Mouse (Mus musculus) MEL (cell line): Measurements from ENCODE around the gene Atg9b. TPM values are rescaled to one million over a fixed set of nuclear protein-coding genes. Genes with fewer than 3 reads are reported as not detected.
A peak's percentile ranks its signal among the peaks of the same experiment; 100 is the strongest.

ENCODE experiments used
- DNase-seq: peaks from one replicate; pipeline ENCODE4 v3.0.0; 2011; ENCODE audit warnings: low read depth, low spot score
- H3K27ac ChIP-seq: 2 replicates; pipeline ENCODE4 v1.5.1; 2012; ENCODE audit warnings: low read depth, mild to moderate bottlenecking, control low read depth, low read length, moderate library complexity; ENCODE audit not compliant: control insufficient read depth
- H3K27me3 ChIP-seq, 2 experiments: fragments of 150-350 bp in 1 of 2; sonication (generic) in 1 of 2; 2 replicates each; pipeline ENCODE4 v1.6.1; 2012; ENCODE audit warnings: low read length in 2 of 2, mild to moderate bottlenecking in 2 of 2, improper control_type of control experiment in 1 of 2, moderate library complexity in 1 of 2; ENCODE audit not compliant: insufficient read depth in 2 of 2, control insufficient read depth in 1 of 2
- H3K36me3 ChIP-seq, 2 experiments: 2 replicates each; pipeline ENCODE4 v1.6.1; 2012 to 2014; ENCODE audit warnings: low read length in 2 of 2, improper control_type of control experiment in 1 of 2, inconsistent platforms in 1 of 2, mild to moderate bottlenecking in 1 of 2; ENCODE audit not compliant: insufficient read depth in 2 of 2, control insufficient read depth in 1 of 2
- H3K4me1 ChIP-seq, 2 experiments: fragments of 150-350 bp in 1 of 2; sonication (generic) in 1 of 2; 2 replicates each; pipeline ENCODE4 v1.6.1; 2012; ENCODE audit warnings: low read length in 2 of 2, improper control_type of control experiment in 1 of 2, mild to moderate bottlenecking in 1 of 2; ENCODE audit not compliant: insufficient read depth in 2 of 2, control insufficient read depth in 1 of 2
- H3K4me3 ChIP-seq, 2 experiments: fragments of 150-350 bp in 1 of 2; sonication (generic) in 1 of 2; 2 replicates each; pipeline ENCODE4 v1.5.1; 2012; ENCODE audit warnings: low read depth in 2 of 2, low read length in 2 of 2, mild to moderate bottlenecking in 2 of 2, moderate library complexity in 2 of 2, control low read depth in 1 of 2, improper control_type of control experiment in 1 of 2; ENCODE audit not compliant: control insufficient read depth in 1 of 2, insufficient read depth in 1 of 2
- H3K79me2 ChIP-seq: 2 replicates; pipeline ENCODE4 v1.6.1; 2012; ENCODE audit warnings: mild to moderate bottlenecking, low read length, moderate library complexity; ENCODE audit not compliant: control insufficient read depth, poor library complexity, insufficient read depth
- H3K9ac ChIP-seq: 2 replicates; pipeline ENCODE4 v1.6.1; 2012; ENCODE audit warnings: low read depth, mild to moderate bottlenecking, control low read depth, low read length, moderate library complexity; ENCODE audit not compliant: control insufficient read depth, poor library complexity, severe bottlenecking
- H3K9me3 ChIP-seq: fragments of 150-350 bp; sonication (generic); replicated peaks from 2 replicates; pipeline ENCODE4 v1.6.1; 2012; ENCODE audit warnings: mild to moderate bottlenecking, low read length, improper control_type of control experiment, moderate library complexity; ENCODE audit not compliant: insufficient read depth
- BHLHE40 ChIP-seq: IDR thresholded peaks from 2 replicates; pipeline ENCODE4 v1.6.1; 2012; ENCODE audit warnings: low read depth, mild to moderate bottlenecking, inconsistent platforms, low read length, improper control_type of control experiment, borderline replicate concordance
- CHD1 ChIP-seq: IDR thresholded peaks from 2 replicates; pipeline ENCODE4 v1.6.1; 2012; ENCODE audit warnings: low read depth, mild to moderate bottlenecking, inconsistent platforms, low read length, improper control_type of control experiment
- CHD2 ChIP-seq: IDR thresholded peaks from 2 replicates; pipeline ENCODE4 v1.6.1; 2011; ENCODE audit warnings: low read length, improper control_type of control experiment
- CTCF ChIP-seq, 3 experiments: IDR thresholded peaks in 2 of 3; conservative IDR thresholded peaks in 1 of 3; 2 replicates each; pipeline ENCODE4 v1.5.1; 2011 to 2012; ENCODE audit warnings: low read length in 3 of 3, low read depth in 2 of 3, mild to moderate bottlenecking in 2 of 3, improper control_type of control experiment in 1 of 3, inconsistent platforms in 1 of 3, mixed read lengths in 1 of 3, moderate library complexity in 1 of 3; ENCODE audit not compliant: control insufficient read depth in 1 of 3, insufficient read depth in 1 of 3, poor library complexity in 1 of 3, severe bottlenecking in 1 of 3
- E2F4 ChIP-seq: IDR thresholded peaks from 2 replicates; pipeline ENCODE4 v1.6.1; 2011; ENCODE audit warnings: low read depth, low read length, improper control_type of control experiment, borderline replicate concordance
- GATA1 ChIP-seq: IDR thresholded peaks from 2 replicates; pipeline ENCODE4 v1.6.1; 2011; ENCODE audit warnings: low read depth, low read length, improper control_type of control experiment
- HCFC1 ChIP-seq: IDR thresholded peaks from 2 replicates; pipeline ENCODE4 v1.6.1; 2012; ENCODE audit warnings: low read depth, mild to moderate bottlenecking, inconsistent platforms, low read length, improper control_type of control experiment, moderate library complexity
- JUND ChIP-seq: IDR thresholded peaks from 2 replicates; pipeline ENCODE4 v1.6.1; 2011; ENCODE audit warnings: low read depth, mild to moderate bottlenecking, improper control_type of control experiment, low read length
- KAT2A ChIP-seq: conservative IDR thresholded peaks from 2 replicates; pipeline ENCODE4 v1.6.1; 2012; ENCODE audit warnings: low read depth, low read length, improper control_type of control experiment, inconsistent platforms
- MAFK ChIP-seq: IDR thresholded peaks from 2 replicates; pipeline ENCODE4 v1.6.1; 2011; ENCODE audit warnings: low read depth, mild to moderate bottlenecking, low read length, improper control_type of control experiment, borderline replicate concordance
- MAZ ChIP-seq: IDR thresholded peaks from 2 replicates; pipeline ENCODE4 v1.6.1; 2012; ENCODE audit warnings: low read depth, mild to moderate bottlenecking, inconsistent platforms, low read length, improper control_type of control experiment
- MEF2A ChIP-seq: IDR thresholded peaks from 2 replicates; pipeline ENCODE4 v1.6.1; 2014; ENCODE audit warnings: low read depth, mild to moderate bottlenecking, inconsistent platforms, low read length, improper control_type of control experiment; ENCODE audit not compliant: poor library complexity, insufficient replicate concordance, severe bottlenecking; ENCODE audit errors: extremely low read depth
- MYB ChIP-seq: IDR thresholded peaks from 2 replicates; pipeline ENCODE4 v1.6.1; 2011; ENCODE audit warnings: mild to moderate bottlenecking, low read depth, low read length, improper control_type of control experiment
- MYC ChIP-seq: IDR thresholded peaks from 2 replicates; pipeline ENCODE4 v1.6.1; 2011; ENCODE audit warnings: low read depth, mild to moderate bottlenecking, low read length, improper control_type of control experiment, moderate library complexity
- NELFE ChIP-seq: IDR thresholded peaks from 2 replicates; pipeline ENCODE4 v1.6.1; 2011; ENCODE audit warnings: low read depth, low read length, improper control_type of control experiment
- NRF1 ChIP-seq: IDR thresholded peaks from 2 replicates; pipeline ENCODE4 v1.6.1; 2014; ENCODE audit warnings: low read depth, mild to moderate bottlenecking, inconsistent platforms, low read length, improper control_type of control experiment, moderate library complexity; ENCODE audit not compliant: poor library complexity, insufficient read depth, severe bottlenecking
- POLR2A ChIP-seq, 2 experiments: IDR thresholded peaks; 2 replicates each; pipeline ENCODE4 v1.6.1; 2011 to 2012; ENCODE audit warnings: low read length in 2 of 2, mild to moderate bottlenecking in 2 of 2, control low read depth in 1 of 2, improper control_type of control experiment in 1 of 2, low read depth in 1 of 2, moderate library complexity in 1 of 2; ENCODE audit not compliant: control insufficient read depth in 1 of 2, insufficient read depth in 1 of 2, poor library complexity in 1 of 2
- POLR2AphosphoS2 ChIP-seq: IDR thresholded peaks from 2 replicates; pipeline ENCODE4 v1.6.1; 2011; ENCODE audit warnings: low read length, improper control_type of control experiment
- POLR2AphosphoS5 ChIP-seq: IDR thresholded peaks from 2 replicates; pipeline ENCODE4 v1.6.1; 2012; ENCODE audit warnings: low read depth, borderline replicate concordance, mild to moderate bottlenecking, inconsistent platforms, low read length, moderate library complexity, mixed read lengths
- RAD21 ChIP-seq: IDR thresholded peaks from 2 replicates; pipeline ENCODE4 v1.6.1; 2011; ENCODE audit warnings: mild to moderate bottlenecking, low read depth, low read length, improper control_type of control experiment
- RCOR1 ChIP-seq: IDR thresholded peaks from 2 replicates; pipeline ENCODE4 v1.6.1; 2012; ENCODE audit warnings: low read depth, mild to moderate bottlenecking, inconsistent platforms, low read length, improper control_type of control experiment
- SIN3A ChIP-seq: IDR thresholded peaks from 2 replicates; pipeline ENCODE4 v1.6.1; 2012; ENCODE audit warnings: low read length, improper control_type of control experiment, inconsistent platforms
- TBP ChIP-seq: IDR thresholded peaks from 2 replicates; pipeline ENCODE4 v1.8.0; 2011; ENCODE audit warnings: low read depth, low read length, improper control_type of control experiment
- TCF12 ChIP-seq: IDR thresholded peaks from 2 replicates; pipeline ENCODE4 v1.6.1; 2014; ENCODE audit warnings: low read depth, mild to moderate bottlenecking, inconsistent platforms, low read length, improper control_type of control experiment, moderate library complexity
- UBTF ChIP-seq: IDR thresholded peaks from 2 replicates; pipeline ENCODE4 v1.6.1; 2012; ENCODE audit warnings: low read depth, mild to moderate bottlenecking, inconsistent platforms, low read length, improper control_type of control experiment, moderate library complexity, borderline replicate concordance; ENCODE audit not compliant: insufficient read depth
- USF1 ChIP-seq: IDR thresholded peaks from 2 replicates; pipeline ENCODE4 v1.6.1; 2014; ENCODE audit warnings: low read depth, mild to moderate bottlenecking, inconsistent platforms, low read length, improper control_type of control experiment, moderate library complexity
- ZC3H11A ChIP-seq: IDR thresholded peaks from 2 replicates; pipeline ENCODE4 v1.6.1; 2012; ENCODE audit warnings: low read depth, mild to moderate bottlenecking, inconsistent platforms, low read length, improper control_type of control experiment
- ZMIZ1 ChIP-seq: IDR thresholded peaks from 2 replicates; pipeline ENCODE4 v1.6.1; 2012; ENCODE audit warnings: low read depth, mild to moderate bottlenecking, inconsistent platforms, low read length, improper control_type of control experiment, moderate library complexity
- ZNF384 ChIP-seq: IDR thresholded peaks from 2 replicates; pipeline ENCODE4 v1.6.1; 2012; ENCODE audit warnings: low read depth, mild to moderate bottlenecking, inconsistent platforms, low read length, improper control_type of control experiment
- polyA plus RNA-seq, 2 experiments: library from polyadenylated mRNA; stranded (reverse) in 1 of 2; unstranded in 1 of 2; fragments of >175 nt in 1 of 2; fragments of >200 nt in 1 of 2; gene quantifications; 2 replicates each; pipeline versions ENCODE4 v1.2.1 to v1.2.4; 2012; ENCODE audit warnings: low replicate concordance in 2 of 2, low read depth in 1 of 2; ENCODE audit not compliant: insufficient read length in 2 of 2, insufficient read depth in 1 of 2, missing spikeins in 1 of 2
- total RNA-seq: library from RNA; depleted of rRNA; stranded (reverse); fragments of 300-350 nt; gene quantifications from 2 replicates; pipeline ENCODE4 v1.2.3, GENCODE M21; 2012

Atg9b gene
- total and polyA plus RNA-seq, 3 experiments, result 41.2 to 41.5 TPM; not detected in 1

DNA sequence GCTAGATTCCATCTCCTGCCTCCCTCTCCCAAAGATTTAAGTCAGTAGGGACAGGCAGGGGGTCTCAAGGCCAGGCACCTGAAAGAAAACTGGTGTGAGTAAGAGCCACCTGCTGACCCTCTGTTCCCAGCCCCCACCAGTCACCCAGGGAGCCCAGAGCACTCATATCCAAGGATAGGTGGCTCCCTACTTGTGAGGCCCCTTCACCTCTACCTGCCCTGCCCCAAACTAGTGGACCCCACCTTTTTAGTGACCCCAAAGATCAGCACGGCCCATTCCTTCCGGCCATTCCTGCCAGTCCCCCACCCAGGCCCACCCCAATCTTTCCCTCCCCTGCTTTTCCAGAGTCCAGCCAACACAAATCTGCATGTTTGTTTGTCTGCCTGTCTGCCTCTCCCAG is 28.5 kb downstream of the Atg9b start:
- H3K4me1 ChIP-seq, result peaks cover 2 to 13% of the 10 kb centered on the region in 2 experiments; a peak in 3 of 4 replicates
- no peaks in the 10 kb centered on the region for H3K79me2 ChIP-seq
- DNase-seq, result no peak
- H3K36me3 ChIP-seq, result peaks cover 0 to 4% of the 10 kb centered on the region in 2 experiments; a peak in 2 of 4 replicates
- no peak overlapping the region for H3K9ac ChIP-seq
- TF ChIP-seq ZC3H11A (no peak), RCOR1 (no peak), HCFC1 (no peak), NRF1 (no peak), POLR2AphosphoS2 (no peak), MAFK (no peak), JUND (no peak), MEF2A (no peak)
- H3K27me3 ChIP-seq, result peaks cover 0 to 2% of the 10 kb centered on the region in 2 experiments; a peak in 1 of 4 replicates
- H3K4me3 ChIP-seq, result no peak overlapping the region
- no peak overlapping the region for H3K27ac ChIP-seq
- no peaks in the 10 kb centered on the region for H3K9me3 ChIP-seq

DNA sequence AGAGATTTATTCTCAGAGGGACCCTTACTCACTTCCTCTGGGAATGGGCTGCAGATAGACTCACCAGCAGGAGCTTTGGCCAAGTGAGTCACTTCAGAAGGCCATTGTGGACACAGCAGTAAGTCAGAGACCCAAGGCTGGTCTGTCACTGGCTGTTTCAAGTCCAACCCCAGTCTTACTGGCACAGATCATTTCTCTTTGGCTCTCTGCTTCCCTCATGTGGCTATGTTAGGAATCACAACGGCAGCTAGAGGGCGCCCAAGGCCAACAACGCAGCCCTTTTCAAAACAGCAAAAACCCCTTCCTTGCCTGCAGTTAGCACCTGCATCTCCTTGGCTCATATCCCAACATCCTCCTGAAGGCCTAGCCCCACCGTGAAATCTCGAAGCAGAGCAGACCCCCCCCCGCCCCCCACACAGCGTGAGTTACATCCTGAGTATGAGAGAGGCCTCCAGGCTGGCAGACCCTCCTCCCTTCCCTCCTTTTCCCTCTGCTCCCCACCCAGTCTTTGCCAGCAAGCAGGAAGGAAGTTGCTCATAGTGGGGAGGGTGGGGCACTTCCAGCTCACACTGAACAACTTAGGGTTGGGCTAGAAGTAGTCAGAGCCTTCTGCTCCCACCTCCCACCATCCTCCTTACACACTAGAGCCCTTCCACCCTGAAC is 31.0 kb downstream of the Atg9b start:
- no peaks in the 10 kb centered on the region for H3K9me3 ChIP-seq
- peaks cover 2 to 13% of the 10 kb centered on the region in 2 experiments; a peak in 3 of 4 replicates for H3K4me1 ChIP-seq
- no peak overlapping the region for H3K4me3 ChIP-seq
- H3K36me3 ChIP-seq, result peaks cover 0 to 4% of the 10 kb centered on the region in 2 experiments; a peak in 2 of 4 replicates
- no peak overlapping the region for H3K9ac ChIP-seq
- no peak overlapping the region for H3K27ac ChIP-seq
- peak; percentile 93 for DNase-seq
- H3K79me2 ChIP-seq, result no peaks in the 10 kb centered on the region
- peaks cover 0 to 2% of the 10 kb centered on the region in 2 experiments; a peak in 1 of 4 replicates for H3K27me3 ChIP-seq
- TF ChIP-seq UBTF, result no peak
- TF ChIP-seq MYC, result 0 out of 2 replicates have a peak, but pooled peaks have one; percentile 37
- TF ChIP-seq POLR2AphosphoS2, result no peak
- TF ChIP-seq SIN3A, result peak; percentile 89
- TF ChIP-seq POLR2AphosphoS5, result no peak
- TF ChIP-seq ZNF384, result peak; percentile 56; the same call in 1 of the 2 replicates
- TF ChIP-seq RAD21, result peak; percentile 99
- TF ChIP-seq POLR2A (IDR thresholded peaks at IDR 0.05; ENCODE audit: control insufficient read depth in 1 of 2, insufficient read depth in 1 of 2, low read depth in 1 of 2, low read length in 2 of 2, poor library complexity in 1 of 2), result no peak
- no peak for TF ChIP-seq GATA1
- no peak for TF ChIP-seq TCF12
- peak; percentile 42; the same call in 1 of the 2 replicates for TF ChIP-seq BHLHE40
- no peak for TF ChIP-seq MYB
- peak; percentile 58; the same call in 1 of the 2 replicates for TF ChIP-seq MAZ
- no peak for TF ChIP-seq RCOR1
- TF ChIP-seq KAT2A, result no peak
- TF ChIP-seq NRF1, result no peak
- no peak for TF ChIP-seq MAFK
- TF ChIP-seq USF1, result 0 out of 2 replicates have a peak, but pooled peaks have one; percentile 40
- TF ChIP-seq ZMIZ1, result no peak
- no peak for TF ChIP-seq E2F4
- TF ChIP-seq ZC3H11A, result peak; percentile 99
- TF ChIP-seq CHD1, result no peak
- no peak for TF ChIP-seq CHD2
- TF ChIP-seq TBP, result 0 out of 2 replicates have a peak, but pooled peaks have one; percentile 22
- TF ChIP-seq MEF2A, result no peak
- TF ChIP-seq NELFE, result no peak
- peak; percentile 99 to 100 (median 100) for TF ChIP-seq CTCF (IDR thresholded peaks at IDR 0.05 in 2 of 3, conservative IDR thresholded peaks at IDR 0.05 in 1 of 3; ENCODE audit: control insufficient read depth in 1 of 3, insufficient read depth in 1 of 3, low read depth in 2 of 3, low read length in 3 of 3, poor library complexity in 1 of 3, severe bottlenecking in 1 of 3)
